ENCODE assay signal across 12 mouse cellular contexts in genomic region chr15:80005436-80005835, GRCm38 (mm10). TPM values are rescaled to one million over a fixed set of nuclear protein-coding genes. Genes with fewer than 3 reads are reported as not detected.
DNase-seq lines count a peak whose midpoint lies in the region; ATAC-seq and TF ChIP-seq lines count a peak whose summit lies in the region.
"Had no signal": no experiment of that assay in that cellular context is flagged by ENCODE, and none has a peak within 500 bp of the region (broad histone marks: within the 10 kb centered on the region; RNA-seq: fewer than 3 reads in every experiment).

No protein-coding gene starts in this region.

- H3K4me2 ChIP-seq in heart, embryonic 16.5 days (ENCODE audit: low read depth, low read length): peak overlapping the region; percentile 36; the same call in 1 of the 2 replicates
- H3K4me2 ChIP-seq in lung, embryonic 16.5 days (ENCODE audit: low read depth, low read length): peak overlapping the region; percentile 9; the same call in 1 of the 2 replicates

- no peaks in the 10 kb centered on the region; the same call in 1 of the 2 replicates for H3K27me3 ChIP-seq in heart, embryonic 16.5 days (ENCODE audit: control insufficient read depth, insufficient read depth, low read length)
- no peaks in the 10 kb centered on the region for H3K27me3 ChIP-seq in lung, embryonic 16.5 days (ENCODE audit: control insufficient read depth, insufficient read depth, low read depth, low read length)
- H3K27me3 ChIP-seq in embryonic facial prominence, embryonic 10.5 days (replicated peaks; ENCODE audit: low read depth, poor library complexity, severe bottlenecking): peaks cover 43% of the 10 kb centered on the region
- H3K27me3 ChIP-seq in small intestine, adult 2 months (ENCODE audit: control insufficient read depth, insufficient read depth, low read length): no peaks in the 10 kb centered on the region

- no peak overlapping the region for H3K4me3 ChIP-seq in heart, embryonic 16.5 days (ENCODE audit: low read length)
- H3K4me3 ChIP-seq in lung, embryonic 16.5 days (ENCODE audit: low read length): no peak overlapping the region
- H3K4me3 ChIP-seq in embryonic facial prominence, embryonic 10.5 days: no peak overlapping the region
- H3K4me3 ChIP-seq in small intestine, adult 2 months (ENCODE audit: low read depth, low read length): no peak overlapping the region
- H3K4me3 ChIP-seq: neural tube, embryonic 12.5 days had no signal

- no peaks in the 10 kb centered on the region for H3K9me3 ChIP-seq in heart, embryonic 16.5 days (replicated peaks; ENCODE audit: control insufficient read depth, low read length)
- no peaks in the 10 kb centered on the region for H3K9me3 ChIP-seq in lung, embryonic 16.5 days (ENCODE audit: control insufficient read depth, low read length)
- H3K9me3 ChIP-seq in embryonic facial prominence, embryonic 10.5 days: no peaks in the 10 kb centered on the region
- H3K9me3 ChIP-seq: neural tube, embryonic 12.5 days had no signal

- no peak for ATAC-seq in heart, embryonic 16.5 days (replicated peaks; ENCODE audit: extremely low read depth, insufficient read depth, low FRiP score)
- ATAC-seq in lung, embryonic 16.5 days (ENCODE audit: low read depth): peak; percentile 18; the same call in 1 of the 2 replicates
- ATAC-seq: activated CD4-positive, CD25-positive, alpha-beta regulatory T cell, adult 4 months had no signal

- no peaks in the 10 kb centered on the region; the same call in 1 of the 2 replicates for H3K36me3 ChIP-seq in heart, embryonic 16.5 days (ENCODE audit: control insufficient read depth, insufficient read depth)
- H3K36me3 ChIP-seq in lung, embryonic 16.5 days (ENCODE audit: control insufficient read depth, insufficient read depth, low read length): no peaks in the 10 kb centered on the region
- no peaks in the 10 kb centered on the region for H3K36me3 ChIP-seq in embryonic facial prominence, embryonic 10.5 days (replicated peaks)
- H3K36me3 ChIP-seq in small intestine, adult 2 months (ENCODE audit: control insufficient read depth, insufficient read depth, low read length): no peaks in the 10 kb centered on the region
- H3K36me3 ChIP-seq: neural tube, embryonic 12.5 days had no signal

- peak overlapping the region; percentile 12; the same call in 1 of the 2 replicates for H3K9ac ChIP-seq in heart, embryonic 16.5 days (ENCODE audit: low read length)
- peak overlapping the region; percentile 38 for H3K9ac ChIP-seq in lung, embryonic 16.5 days (ENCODE audit: low read length)
- H3K9ac ChIP-seq: neural tube, embryonic 12.5 days had no signal

- no peak for TF ChIP-seq POLR2A in small intestine, adult 2 months (IDR thresholded peaks at IDR 0.05; ENCODE audit: low read depth, low read length)

- peak overlapping the region; percentile 78 for H3K27ac ChIP-seq in heart, embryonic 16.5 days (ENCODE audit: low read length)
- peak overlapping the region; percentile 77 for H3K27ac ChIP-seq in lung, embryonic 16.5 days (ENCODE audit: low read length)
- peak overlapping the region; percentile 77 for H3K27ac ChIP-seq in embryonic facial prominence, embryonic 10.5 days (replicated peaks)
- H3K27ac ChIP-seq in small intestine, adult 2 months (ENCODE audit: insufficient read depth, low read depth, low read length): 0 out of 2 replicates have a peak overlapping the region, but pooled peaks have one; percentile 1
- H3K27ac ChIP-seq: neural tube, embryonic 12.5 days had no signal

- 62% methylated on average over 10 of the region's 10 CpGs for WGBS in heart, embryonic 16.5 days
- WGBS in lung, embryonic 16.5 days: 63% methylated on average over 10 of the region's 10 CpGs
- 79% methylated on average over 10 of the region's 10 CpGs for whole genome bisulfite sequencing in embryonic facial prominence, embryonic 10.5 days
- WGBS in small intestine, adult 2 months: 39% methylated on average over 10 of the region's 10 CpGs

- no peak for DNase-seq in heart, postnatal 4 days
- no peak for DNase-seq in lung, postnatal 14 days
- DNase-seq in embryonic facial prominence, embryonic 10.5 days (ENCODE audit: low spot score): no peak
- no peak for DNase-seq in right cerebral cortex, postnatal 25 days
- DNase-seq in layer of hippocampus, adult 8-10 months (ENCODE audit: low spot score in 2 of 2): no peak
- DNase-seq: cerebellum, postnatal 36 days; left cerebral cortex, postnatal 4 days had no signal

- peaks cover 40% of the 10 kb centered on the region for H3K4me1 ChIP-seq in heart, embryonic 16.5 days (ENCODE audit: control insufficient read depth, insufficient read depth, low read length)
- peaks cover 24% of the 10 kb centered on the region for H3K4me1 ChIP-seq in lung, embryonic 16.5 days (replicated peaks; ENCODE audit: control insufficient read depth, insufficient read depth, low read length)
- H3K4me1 ChIP-seq in embryonic facial prominence, embryonic 10.5 days: peaks cover 43% of the 10 kb centered on the region
- peaks cover 16% of the 10 kb centered on the region for H3K4me1 ChIP-seq in small intestine, adult 2 months (ENCODE audit: control insufficient read depth, insufficient read depth, insufficient read length, low read length)

- no peak for TF ChIP-seq CTCF in small intestine, adult 2 months (IDR thresholded peaks at IDR 0.05; ENCODE audit: extremely low read depth, insufficient read length, insufficient replicate concordance, low read depth, low read length)

RNA-seq across cellular contexts. Expression of gene Pdgfb, which starts 9.3 kb away (rescaled TPM):
- polyA plus RNA-seq in heart, embryonic 16.5 days (2015; fragmentation: Nextera tagmentation; extraction: Ambion mirVana): 3.2 and 4.6 TPM in 2 replicates
- 10 to 100 TPM; 46.4 to 50.7 TPM for total RNA-seq in heart, postnatal 4 days (2021)
- polyA plus RNA-seq in lung, embryonic 16.5 days (2015; fragmentation: Nextera tagmentation; extraction: Ambion mirVana): 7.2 and 7.7 TPM in 2 replicates
- polyA plus RNA-seq in embryonic facial prominence, embryonic 10.5 days (2016; fragmentation: Nextera tagmentation; extraction: Ambion mirVana): 1.4 and 1.6 TPM in 2 replicates
- 5.7 and 8.0 TPM in 2 replicates for polyA plus RNA-seq in small intestine, adult 2 months (2012; rRNA removed)
- 10 to 100 TPM; 30.3 to 38.4 (median 34.6) TPM for total RNA-seq in layer of hippocampus, adult 8-10 months (2022)

RNA-seq across cellular contexts. Expression of gene Cbx7, which starts 34.5 kb away (rescaled TPM):
- 1.4 and 1.7 TPM in 2 replicates for polyA plus RNA-seq in heart, embryonic 16.5 days (2015; fragmentation: Nextera tagmentation; extraction: Ambion mirVana)
- total RNA-seq in heart, postnatal 4 days (2021): 1 to 10 TPM; 1.7 to 2.0 TPM
- polyA plus RNA-seq in lung, embryonic 16.5 days (2015; fragmentation: Nextera tagmentation; extraction: Ambion mirVana): 3.1 and 4.3 TPM in 2 replicates
- 2.1 and 2.4 TPM in 2 replicates for polyA plus RNA-seq in embryonic facial prominence, embryonic 10.5 days (2016; fragmentation: Nextera tagmentation; extraction: Ambion mirVana)
- 9.9 and 32.8 TPM in 2 replicates for polyA plus RNA-seq in small intestine, adult 2 months (2012; rRNA removed)
- 10 to 100 TPM; 46.0 to 62.9 (median 52.2) TPM for total RNA-seq in layer of hippocampus, adult 8-10 months (2022)

Comparison
In these comparisons a context has a peak if more than half of its experiments do, and no peak if none do; other contexts are left out.
1. H3K27ac ChIP-seq: peak in every context shown above with its lines; median percentile 78 in heart, embryonic 16.5 days; 77 in lung, embryonic 16.5 days; 77 in embryonic facial prominence, embryonic 10.5 days; 1 in small intestine, adult 2 months.